Mouse (Mus musculus) erythroblast, embryonic 14.5 days (primary cell): ENCODE measurements around the gene Col6a6. TPM values are rescaled to one million over a fixed set of nuclear protein-coding genes. Genes with fewer than 3 reads are reported as not detected.

Experiments used
- H3K27me3 ChIP-seq: 2 replicates; pipeline ENCODE4 v1.6.1; 2012; ENCODE audit warnings: inconsistent platforms; ENCODE audit not compliant: control insufficient read depth
- H3K36me3 ChIP-seq: 2 replicates; pipeline ENCODE4 v1.6.1; 2012; ENCODE audit warnings: mild to moderate bottlenecking, inconsistent platforms; ENCODE audit not compliant: control insufficient read depth
- H3K4me1 ChIP-seq: 2 replicates; pipeline ENCODE4 v1.6.1; 2012; ENCODE audit warnings: inconsistent platforms; ENCODE audit not compliant: control insufficient read depth
- H3K4me3 ChIP-seq: replicated peaks from 2 replicates; pipeline ENCODE3; 2012; ENCODE audit warnings: moderate library complexity, mild to moderate bottlenecking, inconsistent platforms
- H3K9me3 ChIP-seq: 2 replicates; pipeline ENCODE4 v1.6.1; 2012; ENCODE audit warnings: low read length, inconsistent platforms, mixed read lengths; ENCODE audit not compliant: control insufficient read depth
- GATA1 ChIP-seq: IDR thresholded peaks from 2 replicates; pipeline ENCODE4 v1.6.1; 2012; ENCODE audit warnings: low read length, inconsistent platforms, mixed read lengths
- TAL1 ChIP-seq: IDR thresholded peaks from 3 replicates; pipeline ENCODE4 v1.6.1; 2012; ENCODE audit warnings: low read length, inconsistent platforms, mixed read lengths
- polyA plus RNA-seq: library from polyadenylated mRNA; stranded (reverse); fragments of >175 nt; gene quantifications from 2 replicates; pipeline ENCODE4 v1.2.3, GENCODE M21; 2012

Col6a6 gene
- polyA plus RNA-seq, 1 experiment, result under 0.01 TPM

DNA sequence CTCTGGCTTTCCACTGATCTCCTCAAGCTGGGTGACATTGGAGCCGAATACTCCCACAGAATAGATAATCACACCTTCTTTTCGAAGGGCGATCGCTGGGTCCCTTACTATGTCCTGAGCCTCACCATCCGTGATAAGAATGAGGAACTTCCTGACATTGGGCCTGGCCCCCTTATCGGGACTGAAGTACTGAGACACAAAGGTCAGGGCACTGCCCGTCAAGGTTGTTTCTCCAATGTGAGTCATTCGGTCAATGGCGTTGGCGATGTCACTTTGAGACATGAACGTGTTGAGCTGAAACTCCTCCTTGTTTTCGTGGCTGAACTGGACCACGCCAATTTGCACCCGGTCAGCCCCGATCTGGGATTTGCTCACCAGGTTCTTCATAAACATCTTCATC is 47.3 kb downstream of the Col6a6 start:
- H3K9me3 ChIP-seq, result peaks cover 38% of the 10 kb centered on the region
- no peak for TF ChIP-seq TAL1
- TF ChIP-seq GATA1, result no peak
- H3K4me1 ChIP-seq, result no peaks in the 10 kb centered on the region
- no peak overlapping the region for H3K4me3 ChIP-seq
- H3K36me3 ChIP-seq, result no peaks in the 10 kb centered on the region
- H3K27me3 ChIP-seq, result no peaks in the 10 kb centered on the region

DNA sequence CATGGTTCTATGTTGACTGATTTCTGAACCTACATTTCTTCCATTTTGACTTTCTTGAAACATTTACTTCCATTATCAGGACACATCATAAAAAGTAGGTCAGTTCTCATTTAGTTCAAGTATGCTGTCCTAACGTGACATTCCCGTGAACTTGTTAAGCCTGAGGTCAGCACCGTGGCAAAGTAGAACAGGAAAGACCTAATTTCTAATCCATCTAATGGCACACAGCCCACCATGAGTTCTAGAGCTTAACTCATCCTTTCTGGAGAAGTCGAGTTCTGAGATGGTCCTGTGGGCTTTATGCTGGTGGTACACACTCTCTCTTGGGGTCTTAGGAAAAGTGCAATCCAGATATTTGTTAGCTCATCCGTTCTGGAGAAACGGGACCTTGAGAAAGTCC is 49.2 kb downstream of the Col6a6 start:
- H3K27me3 ChIP-seq, result no peaks in the 10 kb centered on the region
- no peaks in the 10 kb centered on the region for H3K36me3 ChIP-seq
- TF ChIP-seq GATA1 (no peak), TAL1 (no peak)
- H3K4me1 ChIP-seq, result no peaks in the 10 kb centered on the region
- H3K9me3 ChIP-seq, result peaks cover 48% of the 10 kb centered on the region
- H3K4me3 ChIP-seq, result no peak overlapping the region

DNA sequence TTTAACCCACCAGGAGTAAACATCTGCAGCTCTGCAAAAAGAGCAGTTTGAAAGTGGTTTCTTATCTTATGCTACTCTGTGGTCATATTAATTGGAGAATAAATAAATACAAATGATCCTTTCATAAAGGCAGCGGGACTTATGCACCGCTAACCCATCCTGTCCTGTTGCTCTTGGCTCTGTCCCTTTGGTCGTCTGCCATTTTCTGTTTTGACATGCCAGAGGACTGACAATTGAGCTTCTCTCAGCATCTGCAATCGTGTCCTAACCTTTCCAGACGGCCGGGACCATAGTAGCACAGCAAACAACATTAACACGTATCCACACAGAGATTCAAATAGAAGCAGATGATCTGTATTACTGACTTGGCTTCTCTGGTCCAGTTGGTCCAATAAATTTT is 53.1 kb downstream of the Col6a6 start:
- Histone ChIP-seq H3K27me3 (no peaks in the 10 kb centered on the region), H3K4me1 (no peaks in the 10 kb centered on the region), H3K36me3 (no peaks in the 10 kb centered on the region), H3K9me3 (peaks cover 41% of the 10 kb centered on the region), H3K4me3 (no peak overlapping the region)
- TF ChIP-seq TAL1 (no peak), GATA1 (no peak)

DNA sequence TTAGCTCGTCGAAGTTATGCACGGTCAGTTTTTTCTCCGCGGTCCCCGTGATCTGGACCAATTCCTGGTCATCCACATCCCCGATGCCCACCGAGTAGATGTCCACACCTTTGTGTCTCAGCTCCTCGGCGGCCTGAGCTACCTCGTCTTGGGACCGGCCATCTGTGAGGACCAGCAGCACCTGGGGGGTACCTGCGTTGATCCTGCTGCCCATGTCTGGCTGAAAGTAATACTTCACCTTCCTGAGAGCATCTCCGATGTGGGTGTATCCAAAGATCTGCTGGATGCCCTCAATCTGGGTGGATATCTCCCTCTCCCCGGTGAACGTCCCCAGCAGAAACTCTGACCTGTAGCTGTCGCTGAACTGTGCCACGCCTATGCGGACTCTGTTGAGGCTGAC is 53.6 kb downstream of the Col6a6 start:
- no peaks in the 10 kb centered on the region for H3K27me3 ChIP-seq
- H3K4me3 ChIP-seq, result no peak overlapping the region
- no peaks in the 10 kb centered on the region for H3K4me1 ChIP-seq
- peaks cover 37% of the 10 kb centered on the region for H3K9me3 ChIP-seq
- no peaks in the 10 kb centered on the region for H3K36me3 ChIP-seq
- no peak for TF ChIP-seq TAL1
- no peak for TF ChIP-seq GATA1

DNA sequence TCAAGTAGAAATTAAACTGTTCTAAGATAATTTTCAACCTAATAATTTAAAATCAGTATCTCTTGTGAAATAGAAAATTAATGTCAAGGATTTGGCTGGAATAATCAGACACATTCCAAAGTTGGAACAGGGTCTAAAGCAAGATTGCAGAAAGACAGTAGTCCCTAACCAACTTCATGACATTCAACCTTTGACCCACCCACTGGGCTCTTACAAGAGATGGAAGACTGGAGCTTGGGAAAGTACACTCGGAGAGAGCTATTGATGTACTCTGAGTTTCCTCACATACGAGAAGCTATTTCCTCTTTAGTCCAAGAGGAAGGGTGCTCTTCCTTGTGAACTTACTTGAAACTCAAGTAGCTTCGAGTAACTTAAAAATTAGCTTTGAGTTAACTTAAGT is 56.6 kb downstream of the Col6a6 start:
- no peaks in the 10 kb centered on the region for H3K27me3 ChIP-seq
- peaks cover 18% of the 10 kb centered on the region for H3K9me3 ChIP-seq
- H3K4me1 ChIP-seq, result no peaks in the 10 kb centered on the region
- no peak overlapping the region for H3K4me3 ChIP-seq
- TF ChIP-seq TAL1 (no peak), GATA1 (no peak)
- no peaks in the 10 kb centered on the region for H3K36me3 ChIP-seq

DNA sequence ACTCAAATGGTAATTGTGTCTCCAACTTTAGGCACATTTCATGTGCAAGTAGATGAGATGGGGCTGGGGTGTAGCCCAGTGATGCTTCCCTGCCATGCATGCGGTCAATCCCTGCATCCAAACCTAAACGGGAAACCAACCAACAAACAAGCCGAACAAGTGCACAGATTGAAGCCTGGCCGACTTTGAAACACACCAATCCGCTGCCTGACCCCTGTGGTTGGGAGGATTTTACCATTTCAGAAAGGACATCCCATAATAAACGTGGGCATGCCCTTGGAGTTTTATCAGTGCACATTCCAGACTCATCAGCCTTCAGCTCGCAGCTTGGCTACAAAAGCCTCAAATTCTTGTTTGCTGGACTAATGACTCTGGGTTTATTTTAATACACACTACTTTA is 57.3 kb downstream of the Col6a6 start:
- H3K36me3 ChIP-seq, result no peaks in the 10 kb centered on the region
- H3K4me1 ChIP-seq, result no peaks in the 10 kb centered on the region
- H3K9me3 ChIP-seq, result peaks cover 15% of the 10 kb centered on the region
- no peak for TF ChIP-seq TAL1
- no peak for TF ChIP-seq GATA1
- H3K4me3 ChIP-seq, result no peak overlapping the region
- H3K27me3 ChIP-seq, result no peaks in the 10 kb centered on the region

DNA sequence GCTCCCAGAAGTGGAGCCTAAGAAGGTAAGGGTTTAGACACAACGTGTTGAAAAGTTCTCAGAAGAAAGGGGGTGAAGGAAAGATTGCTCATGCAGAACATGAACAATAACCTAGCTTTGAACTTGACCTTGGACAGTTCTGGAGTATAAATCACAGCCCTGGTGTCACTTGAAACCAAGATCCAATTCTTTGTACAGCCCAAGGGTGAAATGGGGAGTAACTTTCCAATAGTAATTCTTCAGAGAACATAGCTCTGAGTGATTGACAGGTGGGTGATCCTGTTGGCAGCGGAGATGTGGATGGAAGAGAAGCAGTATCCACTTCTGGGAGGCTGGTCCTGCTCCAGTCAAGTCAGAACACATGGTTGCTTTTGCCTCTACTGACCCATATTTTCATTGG is 62.1 kb downstream of the Col6a6 start:
- no peak overlapping the region for H3K4me3 ChIP-seq
- no peaks in the 10 kb centered on the region for H3K36me3 ChIP-seq
- no peak for TF ChIP-seq TAL1
- TF ChIP-seq GATA1, result no peak
- H3K4me1 ChIP-seq, result no peaks in the 10 kb centered on the region
- H3K27me3 ChIP-seq, result no peaks in the 10 kb centered on the region
- peaks cover 11% of the 10 kb centered on the region for H3K9me3 ChIP-seq

DNA sequence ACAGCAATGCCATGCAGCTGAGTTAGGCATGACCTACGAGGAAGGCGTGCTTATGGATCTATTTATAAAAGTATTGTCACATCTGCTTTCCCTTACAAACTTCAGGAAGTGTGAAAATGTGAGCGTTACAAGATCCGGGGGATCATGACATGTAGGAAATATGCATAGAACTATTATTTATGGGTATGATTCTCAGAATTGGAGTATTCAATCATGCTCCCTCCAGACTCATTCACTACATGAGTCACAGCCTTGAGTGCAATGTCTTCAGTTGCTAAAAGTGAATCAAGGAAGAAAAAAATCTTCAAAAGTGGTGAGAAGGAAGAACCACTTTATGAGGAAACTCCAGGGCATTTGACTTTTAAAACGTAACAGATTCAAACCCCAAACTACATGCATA is 63.3 kb downstream of the Col6a6 start:
- H3K27me3 ChIP-seq, result no peaks in the 10 kb centered on the region
- H3K4me1 ChIP-seq, result no peaks in the 10 kb centered on the region
- no peak overlapping the region for H3K4me3 ChIP-seq
- TF ChIP-seq GATA1 (no peak), TAL1 (no peak)
- no peaks in the 10 kb centered on the region for H3K36me3 ChIP-seq
- H3K9me3 ChIP-seq, result peaks cover 11% of the 10 kb centered on the region

DNA sequence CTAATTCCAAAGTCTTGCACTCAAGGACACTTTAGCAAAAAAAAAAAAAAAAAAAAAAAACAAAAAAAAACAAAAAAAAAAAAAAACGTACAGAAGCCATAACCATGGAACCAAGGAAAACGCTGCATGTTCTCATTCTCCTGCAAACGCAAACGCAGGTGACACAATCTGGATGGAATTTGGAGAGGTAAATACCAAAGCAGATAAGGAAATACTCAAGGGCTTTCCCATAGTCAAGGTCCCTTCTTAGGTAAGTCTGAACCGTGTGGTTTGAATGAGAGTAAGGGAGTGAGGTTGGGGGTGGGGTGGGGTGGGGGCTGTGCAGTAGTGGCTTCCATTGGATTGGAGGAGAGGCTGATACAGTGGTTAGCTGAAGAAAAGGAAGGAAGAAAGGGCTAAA is 63.8 kb downstream of the Col6a6 start:
- no peaks in the 10 kb centered on the region for H3K4me1 ChIP-seq
- TF ChIP-seq TAL1, result no peak
- no peak for TF ChIP-seq GATA1
- H3K36me3 ChIP-seq, result no peaks in the 10 kb centered on the region
- H3K27me3 ChIP-seq, result no peaks in the 10 kb centered on the region
- peaks cover 11% of the 10 kb centered on the region for H3K9me3 ChIP-seq
- H3K4me3 ChIP-seq, result no peak overlapping the region

DNA sequence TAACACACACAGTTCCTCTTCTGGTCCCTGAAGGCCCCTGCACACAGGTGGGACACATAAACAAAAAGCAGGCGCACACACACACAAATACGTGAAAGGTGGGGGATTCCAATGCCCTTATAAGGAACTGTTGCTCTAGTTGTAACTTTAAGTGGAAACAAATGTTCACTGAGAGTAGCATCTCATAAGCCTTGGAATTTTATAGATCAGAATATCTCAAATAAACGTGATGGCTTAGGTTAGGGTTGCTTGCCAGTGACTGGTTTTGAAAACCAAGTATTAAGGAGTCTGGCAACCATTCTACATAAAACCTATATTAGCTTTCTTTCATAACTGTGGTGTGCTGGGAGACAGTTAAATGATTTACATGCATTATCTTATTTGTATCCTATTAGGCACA is 64.3 kb downstream of the Col6a6 start:
- Histone ChIP-seq H3K9me3 (peaks cover 12% of the 10 kb centered on the region), H3K4me3 (no peak overlapping the region), H3K27me3 (no peaks in the 10 kb centered on the region), H3K4me1 (no peaks in the 10 kb centered on the region), H3K36me3 (no peaks in the 10 kb centered on the region)
- TF ChIP-seq GATA1 (no peak), TAL1 (no peak)
